ENCODE assay signal across 13 mouse cellular contexts in genomic region chr1:159819511-159819910, GRCm38 (mm10).
A peak's percentile ranks its signal among the peaks of the same experiment; 100 is the strongest.
DNase-seq lines count a peak whose midpoint lies in the region; ATAC-seq and TF ChIP-seq lines count a peak whose summit lies in the region.
"Had no signal": no experiment of that assay in that cellular context is flagged by ENCODE, and none has a peak within 500 bp of the region (broad histone marks: within the 10 kb centered on the region; RNA-seq: fewer than 3 reads in every experiment).

No protein-coding gene starts in this region.

- no peaks in the 10 kb centered on the region for H3K4me1 ChIP-seq in hindbrain, embryonic 14.5 days (replicated peaks; ENCODE audit: control insufficient read depth, insufficient read depth, low read length)
- no peaks in the 10 kb centered on the region for H3K4me1 ChIP-seq in hindbrain, embryonic 12.5 days
- H3K4me1 ChIP-seq in cerebellum, adult 2 months (ENCODE audit: control insufficient read depth, insufficient read depth, low read length): peaks cover 8% of the 10 kb centered on the region
- H3K4me1 ChIP-seq in intestine, embryonic 15.5 days (replicated peaks): 0 out of 2 replicates have a peak, but pooled peaks cover 2% of the 10 kb centered on the region

- H3K27me3 ChIP-seq in hindbrain, embryonic 14.5 days (ENCODE audit: control insufficient read depth, insufficient read depth, low read length): no peaks in the 10 kb centered on the region
- H3K27me3 ChIP-seq in hindbrain, embryonic 12.5 days: no peaks in the 10 kb centered on the region
- no peaks in the 10 kb centered on the region for H3K27me3 ChIP-seq in cerebellum, adult 2 months (ENCODE audit: control insufficient read depth, insufficient read depth, low read length)
- H3K27me3 ChIP-seq in intestine, embryonic 15.5 days (replicated peaks): no peaks in the 10 kb centered on the region

- no peak overlapping the region for H3K4me2 ChIP-seq in hindbrain, embryonic 14.5 days (replicated peaks)
- H3K4me2 ChIP-seq in hindbrain, embryonic 12.5 days (replicated peaks): no peak overlapping the region
- H3K4me2 ChIP-seq in intestine, embryonic 15.5 days (replicated peaks): no peak overlapping the region

- intact Hi-C loops in left cerebral cortex, postnatal 36 days (cut with DNase I): loop anchor here (10.0 kb wide), 1 partner anchor 265 kb away; no protein-coding TSS in a partner anchor

- WGBS in hindbrain, embryonic 14.5 days: 33% methylated on average over 3 of the region's 3 CpGs
- WGBS in hindbrain, embryonic 12.5 days: 58% methylated on average over 3 of the region's 3 CpGs
- 4% methylated on average over 3 of the region's 3 CpGs for WGBS in cerebellum, adult 2 months
- 39% methylated on average over 3 of the region's 3 CpGs for WGBS in intestine, embryonic 15.5 days

- H3K4me3 ChIP-seq in hindbrain, embryonic 14.5 days (replicated peaks; ENCODE audit: low read length): no peak overlapping the region
- H3K4me3 ChIP-seq in hindbrain, embryonic 12.5 days: no peak overlapping the region
- H3K4me3 ChIP-seq in cerebellum, adult 2 months (replicated peaks; ENCODE audit: insufficient read depth, low read depth, low read length): no peak overlapping the region
- H3K4me3 ChIP-seq in intestine, embryonic 15.5 days (replicated peaks): no peak overlapping the region

- no peak for TF ChIP-seq CTCF in cerebellum, adult 2 months (IDR thresholded peaks at IDR 0.05; ENCODE audit: borderline replicate concordance, insufficient read depth, low read depth, low read length)

- no peaks in the 10 kb centered on the region for H3K9me3 ChIP-seq in hindbrain, embryonic 14.5 days (ENCODE audit: control insufficient read depth, low read length)
- H3K9me3 ChIP-seq in hindbrain, embryonic 12.5 days (replicated peaks): no peaks in the 10 kb centered on the region
- H3K9me3 ChIP-seq in intestine, embryonic 15.5 days: no peaks in the 10 kb centered on the region

- peak; percentile 38 for DNase-seq in hindbrain, embryonic 14.5 days (ENCODE audit: low spot score)
- peak; percentile 90 for DNase-seq in brain, adult 2 months (ENCODE audit: low read depth, low spot score)
- peak; percentile 55 to 73 for DNase-seq in cerebellum, adult 2 months
- DNase-seq in left cerebral cortex, postnatal 36 days (ENCODE audit: low spot score in 2 of 2): peak; percentile 42
- no peak for DNase-seq in liver
- DNase-seq in adrenal gland, postnatal 4 days (ENCODE audit: low spot score in 2 of 2): no peak
- DNase-seq: adrenal gland, postnatal 25 days; heart, postnatal 14 days; kidney, adult 8-10 months; lung, adult 18-20 months had no signal

- H3K27ac ChIP-seq in hindbrain, embryonic 14.5 days: peak overlapping the region; percentile 14; the same call in 1 of the 2 replicates
- no peak overlapping the region for H3K27ac ChIP-seq in hindbrain, embryonic 12.5 days
- no peak overlapping the region for H3K27ac ChIP-seq in cerebellum, adult 2 months (ENCODE audit: insufficient read depth, low read length)
- H3K27ac ChIP-seq in intestine, embryonic 15.5 days: no peak overlapping the region

- no peak for TF ChIP-seq POLR2A in cerebellum, adult 2 months (IDR thresholded peaks at IDR 0.05; ENCODE audit: borderline replicate concordance, insufficient read depth, low read length)

- H3K36me3 ChIP-seq in hindbrain, embryonic 14.5 days (replicated peaks; ENCODE audit: control insufficient read depth, insufficient read depth): no peaks in the 10 kb centered on the region
- H3K36me3 ChIP-seq in hindbrain, embryonic 12.5 days: no peaks in the 10 kb centered on the region
- H3K36me3 ChIP-seq in intestine, embryonic 15.5 days: no peaks in the 10 kb centered on the region

- ATAC-seq in hindbrain, embryonic 14.5 days (ENCODE audit: low FRiP score): peak; percentile 71; the same call in 1 of the 2 replicates
- no peak for ATAC-seq in hindbrain, embryonic 12.5 days (ENCODE audit: low FRiP score)
- no peak for ATAC-seq in intestine, embryonic 15.5 days
- ATAC-seq: Patski had no signal

- no peak overlapping the region for H3K9ac ChIP-seq in hindbrain, embryonic 14.5 days
- no peak overlapping the region for H3K9ac ChIP-seq in hindbrain, embryonic 12.5 days
- H3K9ac ChIP-seq in intestine, embryonic 15.5 days: no peak overlapping the region

Comparison
In these comparisons a context has a peak if more than half of its experiments do, and no peak if none do; other contexts are left out.
1. DNase-seq: peak in hindbrain, embryonic 14.5 days (single experiment), brain, adult 2 months (single experiment), cerebellum, adult 2 months (2 of 2) and left cerebral cortex, postnatal 36 days (2 of 2); none in liver (single experiment) and adrenal gland, postnatal 4 days (0 of 2).